Mouse (Mus musculus): ENCODE measurements around the gene Ehmt1. TPM values are rescaled to one million over a fixed set of nuclear protein-coding genes. Genes with fewer than 3 reads are reported as not detected.

Gene Ehmt1
- total RNA-seq, 4 experiments from 2014 or later = 54.9 to 75.0 (median 66.8) TPM

DNA sequence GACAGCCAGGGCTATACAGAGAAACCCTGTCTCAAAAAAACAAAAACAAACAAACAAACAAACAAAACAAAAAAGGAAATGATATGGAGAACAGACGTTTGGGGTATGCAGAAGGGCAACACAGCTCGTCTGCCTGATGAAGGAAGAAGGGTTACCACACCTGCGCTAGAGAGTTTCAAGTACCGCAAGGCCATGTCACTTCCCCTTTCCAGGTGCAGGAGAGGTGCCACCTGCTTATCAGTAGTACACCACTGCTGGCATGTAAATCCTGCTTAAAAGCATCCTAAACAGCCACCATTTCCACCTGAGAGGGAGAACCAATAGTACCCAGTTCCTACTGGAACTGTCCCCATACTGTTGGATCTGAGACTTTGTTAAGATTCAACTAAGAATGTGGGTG is 113.8 kb downstream of the Ehmt1 start:
- no peak for DNase-seq (ENCODE audit: low spot score in 2 of 2)

DNA sequence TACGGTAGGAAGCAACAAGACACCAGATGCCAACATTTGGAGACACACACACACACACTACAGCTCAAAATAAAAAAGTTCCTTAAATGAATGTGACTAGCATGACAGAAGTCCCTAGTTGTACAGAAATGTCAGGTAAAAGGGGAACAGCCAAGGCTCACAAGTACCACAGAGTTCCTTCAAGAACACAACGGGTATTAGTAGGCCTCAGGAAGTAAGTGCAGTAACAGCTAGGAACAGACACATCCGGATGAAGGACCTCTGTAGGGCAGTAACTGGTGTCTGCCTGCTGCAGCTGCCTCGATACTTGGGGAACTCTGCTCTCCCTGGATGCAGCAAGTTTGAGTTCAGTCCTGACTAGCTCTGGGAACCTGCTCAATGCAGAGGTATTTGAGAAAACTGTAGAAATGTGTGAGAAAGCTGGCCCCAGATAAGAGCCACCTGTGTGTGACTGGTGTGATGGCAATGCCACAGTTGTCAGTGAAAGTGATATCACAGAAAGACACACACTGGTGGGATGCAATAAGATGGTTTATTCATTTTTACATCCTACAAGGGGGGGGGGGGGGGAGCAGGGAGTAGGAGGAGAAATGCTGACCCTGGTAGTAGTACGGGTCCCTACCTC is 122.5 kb downstream of the Ehmt1 start:
- no peak for DNase-seq (ENCODE audit: low spot score in 2 of 2)

DNA sequence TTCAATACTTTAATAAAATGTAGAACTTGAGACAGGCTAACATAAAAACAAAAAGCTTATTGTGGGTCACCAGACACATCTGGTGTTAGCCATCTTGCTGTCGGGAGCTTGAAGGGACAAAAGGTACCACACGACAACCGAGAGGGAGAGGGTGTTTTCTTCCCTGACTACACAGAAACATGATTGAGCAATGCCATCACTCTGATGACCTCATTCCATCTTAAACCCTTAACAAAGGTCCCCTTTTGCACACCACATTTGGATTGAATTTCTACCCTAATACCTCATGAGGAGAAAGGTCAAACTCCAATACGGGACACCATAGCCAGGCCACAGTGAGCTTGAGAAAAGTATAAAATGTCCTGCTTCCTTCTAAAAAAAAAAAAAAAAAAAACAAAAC is 132.2 kb downstream of the Ehmt1 start:
- DNase-seq (ENCODE audit: low spot score in 2 of 2) = no peak

DNA sequence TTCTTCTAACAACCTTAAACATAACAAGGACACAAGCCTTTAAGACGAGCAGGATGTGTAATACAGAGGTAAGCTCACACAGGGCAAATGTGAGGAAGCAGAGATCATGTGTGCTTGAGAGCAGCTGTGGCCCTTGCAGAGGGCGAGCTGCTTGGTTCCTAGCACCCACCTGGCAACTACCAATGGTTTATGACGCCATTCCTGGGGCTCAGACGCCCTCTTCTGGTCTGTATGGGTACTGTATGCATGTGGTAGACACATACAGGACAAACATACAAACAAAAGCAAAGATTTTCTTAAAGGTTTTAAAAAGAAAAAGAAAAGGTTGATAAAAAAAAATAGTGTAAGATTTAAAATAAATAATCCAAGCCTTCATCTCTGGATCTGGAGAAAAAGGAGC is 138.2 kb downstream of the Ehmt1 start:
- DNase-seq (ENCODE audit: low spot score in 2 of 2) = no peak

DNA sequence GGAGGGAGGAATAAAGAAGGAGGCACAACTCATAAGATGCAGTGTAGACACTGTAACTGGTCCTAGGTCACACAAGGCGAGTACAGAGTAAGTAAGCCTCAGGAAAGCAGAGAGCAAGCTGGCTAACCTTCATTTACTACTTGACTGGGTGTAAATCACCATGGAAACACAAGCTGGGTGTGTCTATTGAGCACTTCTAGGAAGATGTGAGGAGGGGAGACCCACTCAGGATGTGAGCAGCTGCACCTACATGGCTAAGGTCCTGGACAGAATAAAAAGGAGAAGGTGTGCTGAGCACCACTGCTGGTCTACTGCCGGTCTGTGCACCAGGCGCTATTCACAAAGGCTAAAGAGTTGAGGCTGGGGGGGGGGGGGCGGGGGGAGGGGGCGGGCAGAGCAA is 142.6 kb downstream of the Ehmt1 start:
- DNase-seq (ENCODE audit: low spot score in 2 of 2) = no peak

DNA sequence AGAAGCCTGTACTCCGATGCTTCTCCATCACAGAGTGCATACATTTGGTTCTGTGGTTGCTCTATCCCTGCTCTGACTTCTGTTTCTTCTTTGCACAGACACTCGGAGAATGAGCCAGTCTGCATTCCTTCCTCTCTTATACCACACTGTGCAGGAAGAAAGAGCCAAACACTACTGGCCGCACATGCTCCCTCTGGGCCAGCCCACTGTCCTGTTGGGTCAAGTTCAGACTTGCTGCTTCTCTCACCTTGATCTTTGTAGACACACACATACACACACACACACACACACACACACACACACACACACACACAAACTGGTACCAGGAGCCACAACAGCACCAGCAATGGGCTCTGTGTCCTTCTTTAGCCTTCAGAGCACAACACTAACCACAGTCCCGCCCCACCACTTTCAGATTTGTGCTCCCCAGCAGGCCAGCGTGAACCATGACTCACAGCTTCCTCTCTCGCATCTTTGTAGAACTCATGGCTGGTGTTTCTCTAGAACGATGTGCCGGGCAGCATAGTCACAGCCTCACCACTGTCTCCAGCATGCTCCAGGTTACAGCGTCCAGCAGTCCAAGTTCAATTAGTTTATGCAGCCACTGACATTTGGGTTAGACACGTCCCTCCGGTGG is 143.3 kb downstream of the Ehmt1 start:
- no peak for DNase-seq (ENCODE audit: low spot score in 2 of 2)

DNA sequence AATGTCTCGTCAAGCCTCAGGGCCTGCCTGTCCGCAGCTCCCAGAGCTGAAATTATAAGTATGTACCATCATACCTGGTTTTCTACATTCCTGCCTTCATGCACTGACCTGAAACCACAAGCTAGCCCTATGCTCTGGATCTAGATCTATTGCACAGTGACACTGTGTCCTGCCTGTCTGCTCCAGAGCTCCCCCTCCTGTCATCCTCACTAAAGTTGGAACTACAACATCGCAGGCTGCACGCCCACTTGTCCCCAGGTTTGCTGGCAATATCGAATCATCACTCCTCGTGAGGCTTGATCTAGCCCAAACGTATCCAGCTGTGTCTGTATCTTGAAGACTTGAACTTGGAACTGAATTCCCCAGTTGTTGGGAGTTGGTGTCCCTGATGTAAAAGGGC is 144.6 kb downstream of the Ehmt1 start:
- peak in 1 of 2 experiments; percentile 34 for DNase-seq (ENCODE audit: low spot score in 2 of 2)

DNA sequence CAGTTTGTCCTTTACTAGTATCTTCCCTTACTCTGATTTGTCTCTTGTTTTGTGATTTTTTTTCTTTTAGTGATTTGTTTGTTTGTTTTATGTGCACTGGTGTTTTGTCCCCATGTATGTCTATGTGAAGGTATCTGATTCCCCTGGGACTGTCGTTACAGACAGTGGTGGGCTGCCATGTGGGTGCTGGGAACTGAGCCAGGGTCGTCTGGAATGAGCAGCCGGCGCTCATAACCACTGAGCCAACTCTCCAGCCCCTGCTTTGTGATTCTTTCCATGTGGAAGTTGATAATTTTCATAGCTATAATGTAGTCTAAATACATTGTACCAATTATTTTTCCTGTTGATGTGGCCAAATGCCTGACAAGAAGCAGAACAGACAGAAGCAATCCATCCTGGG is 148.6 kb downstream of the Ehmt1 start:
- DNase-seq (ENCODE audit: low spot score in 2 of 2) = no peak

DNA sequence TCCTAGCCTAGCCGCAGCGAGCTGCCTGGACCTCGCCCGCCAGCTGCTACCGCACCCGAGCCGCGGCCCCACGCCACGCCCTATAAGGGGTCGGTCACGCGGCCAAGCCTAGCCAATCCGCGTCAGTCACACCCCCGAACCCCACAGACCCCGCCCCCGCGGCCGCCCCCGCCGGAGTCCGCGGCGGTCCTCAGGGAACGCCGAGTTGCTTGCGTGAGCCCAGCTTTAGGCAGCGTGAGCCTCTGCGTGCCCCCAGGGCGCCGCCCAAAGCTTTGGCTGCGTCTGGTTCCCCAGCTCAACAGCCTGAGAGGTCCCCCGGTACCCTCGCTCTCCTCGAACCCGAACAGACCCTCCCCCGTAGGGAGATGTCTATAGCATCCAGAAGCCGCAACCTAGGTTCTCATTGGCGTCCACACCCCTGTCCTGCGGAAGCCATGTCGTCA is 156.3 kb downstream of the Ehmt1 start, which contains the start of gene Cacna1b:
Gene Cacna1b, minus strand, starts transcription at position 38 of the 443 bp plus-strand sequence.
- peak; percentile 86 to 88 for DNase-seq (ENCODE audit: low spot score in 2 of 2)

DNA sequence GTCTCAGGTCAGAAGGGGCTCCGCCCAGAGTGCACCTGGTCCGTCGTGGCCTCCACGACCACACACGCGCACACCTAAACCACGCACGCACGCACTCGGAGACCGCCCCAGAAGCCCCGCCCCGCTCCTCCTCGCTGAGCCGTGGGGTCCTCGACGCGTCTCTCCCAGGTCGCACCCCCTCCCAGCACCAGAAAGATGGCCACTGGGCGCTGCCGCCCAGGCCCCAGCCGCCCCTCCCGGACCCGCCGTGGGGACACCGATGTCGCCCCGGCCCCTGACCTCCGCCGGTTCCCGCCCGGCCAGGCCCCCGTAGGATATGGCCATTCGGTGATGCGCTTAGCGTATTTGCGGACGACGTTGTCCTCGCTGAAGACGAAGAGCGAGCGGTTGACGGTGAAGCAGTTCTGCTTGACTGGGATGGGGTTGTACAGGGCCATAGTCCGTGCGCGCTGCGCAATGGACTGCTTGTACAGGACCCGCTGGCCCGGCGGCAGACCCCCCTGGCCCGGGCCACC is 156.9 kb downstream of the Ehmt1 start:
- peak; percentile 47 to 52 for DNase-seq (ENCODE audit: low spot score in 2 of 2)

DNA sequence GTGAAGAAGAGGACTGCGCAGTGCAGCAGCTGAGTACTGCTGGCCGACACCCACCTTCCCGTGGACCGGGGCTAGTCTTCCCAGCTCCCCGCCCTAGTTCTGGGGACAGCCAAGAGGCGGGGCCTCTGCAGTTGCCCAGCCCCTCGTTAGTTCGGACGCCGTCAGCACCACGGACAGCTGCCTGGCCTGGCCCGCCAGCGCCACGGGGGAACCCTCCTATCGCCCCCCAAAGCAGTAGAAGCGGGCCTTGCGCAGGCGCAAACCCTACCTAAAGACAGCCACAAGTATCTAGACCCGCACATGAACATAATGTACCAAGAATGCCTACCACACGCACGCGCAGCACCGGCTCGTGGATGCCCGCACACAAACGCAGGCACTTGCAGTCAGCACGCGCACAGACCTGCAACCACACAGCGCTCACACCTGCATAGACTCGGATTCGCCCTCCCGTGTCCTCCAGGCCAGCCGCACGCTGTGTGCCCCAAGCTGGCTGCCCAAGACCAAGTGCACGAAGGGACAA is 157.4 kb downstream of the Ehmt1 start:
- peak; percentile 50 to 59 for DNase-seq (ENCODE audit: low spot score in 2 of 2)

DNA sequence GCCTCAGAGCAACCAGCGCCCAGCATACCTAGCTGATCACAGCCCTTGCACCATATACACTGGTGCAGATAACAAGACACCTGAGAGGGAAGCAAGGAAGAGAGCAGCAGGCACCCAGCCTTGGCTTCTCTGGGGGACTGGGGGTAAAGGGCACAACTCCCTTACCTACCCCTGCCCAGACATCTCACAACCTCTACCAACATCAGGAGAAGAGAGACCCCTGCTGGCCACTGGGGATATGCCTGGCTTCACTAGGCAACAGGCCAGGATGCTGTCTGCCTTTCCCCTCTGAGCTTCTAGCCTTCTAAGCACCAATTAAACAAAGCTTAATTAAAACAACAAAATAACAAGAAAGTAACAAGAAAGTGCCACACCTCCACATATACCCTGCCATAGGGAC is 164.1 kb downstream of the Ehmt1 start:
- peak; percentile 34 to 65 for DNase-seq (ENCODE audit: low spot score in 2 of 2)

DNA sequence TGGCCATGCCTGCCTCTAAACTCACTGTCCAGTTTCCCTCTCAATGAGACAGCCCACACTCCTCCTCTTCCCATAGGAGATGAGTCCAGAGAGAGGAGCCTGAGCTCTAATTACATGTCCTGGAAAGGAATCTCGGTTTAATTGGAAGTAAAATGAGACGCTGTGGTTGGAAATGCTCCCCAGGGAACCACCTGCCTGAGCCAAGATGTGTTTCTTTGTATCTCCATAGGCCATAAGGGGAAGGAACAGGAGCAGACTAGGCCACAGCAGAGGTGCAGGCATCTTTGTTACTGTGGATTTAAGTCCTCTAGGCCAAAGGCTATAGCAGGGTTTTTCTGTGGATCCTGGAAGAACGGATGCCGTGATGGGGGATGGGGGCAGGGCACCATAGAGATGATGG is 166.8 kb downstream of the Ehmt1 start:
- no peak for DNase-seq (ENCODE audit: low spot score in 2 of 2)

DNA sequence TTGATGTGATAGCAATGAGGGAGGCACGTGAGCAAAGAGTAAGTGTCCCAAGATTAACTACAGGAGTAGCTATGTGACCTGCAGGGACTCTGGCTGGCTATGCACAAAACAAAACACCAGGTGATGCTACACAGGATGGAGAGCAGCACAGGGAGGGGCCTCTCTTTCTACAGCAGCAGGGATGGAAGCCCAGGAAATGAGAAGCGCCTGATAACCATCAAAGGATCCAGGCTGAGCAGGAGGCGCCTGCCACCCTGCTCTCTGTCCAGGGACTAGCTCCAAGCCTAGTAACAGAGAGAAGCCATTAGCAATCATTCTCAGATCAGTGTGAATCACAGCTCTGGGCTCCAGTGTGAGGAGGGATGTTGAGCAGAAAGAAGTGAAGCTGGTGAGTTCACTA is 169.4 kb downstream of the Ehmt1 start:
- DNase-seq (ENCODE audit: low spot score in 2 of 2) = no peak

DNA sequence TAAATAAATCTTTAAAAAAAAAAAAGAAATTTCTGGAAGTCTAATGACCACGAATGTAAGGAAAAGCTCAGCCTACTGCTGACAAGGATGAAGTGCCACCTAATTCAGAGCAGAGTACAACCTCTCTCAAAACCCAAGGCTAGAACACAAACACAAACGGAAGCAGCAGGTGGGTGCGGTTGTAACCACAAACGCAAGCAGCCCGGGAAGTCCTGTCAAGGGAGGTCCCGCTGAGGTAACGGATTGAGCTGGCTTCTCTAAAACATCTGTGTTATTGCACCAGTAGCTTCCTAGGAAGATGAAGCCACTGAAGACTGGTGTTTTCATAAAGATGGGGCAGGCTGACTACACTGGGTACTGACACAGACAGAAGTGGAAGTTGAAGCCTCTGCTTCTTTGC is 171.5 kb downstream of the Ehmt1 start:
- no peak for DNase-seq (ENCODE audit: low spot score in 2 of 2)

Small RNA genes within 50 kb of the gene (microRNA-seq; reads per million reads assigned to microRNA genes)
- 0 reads per million in 2 experiments for gene Gm22875

Other genes with a start within 250 kb of the Ehmt1 start
- gene Cacna1b, start 156.5 kb downstream of the Ehmt1 start, total RNA-seq (2022) = 10 to 100 TPM; 67.6 to 77.5 (median 76.0) TPM
- gene Arrdc1, start 15.6 kb upstream of the Ehmt1 start, total RNA-seq (2022) = 10 to 100 TPM; 10.8 to 17.4 (median 17.1) TPM
- 10 to 100 TPM; 31.0 to 38.0 (median 35.3) TPM for gene Zmynd19, start 30.2 kb upstream of the Ehmt1 start, total RNA-seq (2022)
- 10 to 100 TPM; 32.3 to 37.1 (median 35.2) TPM for gene Dph7, start 42.8 kb upstream of the Ehmt1 start, total RNA-seq (2022)
- 10 to 100 TPM; 80.5 to 87.5 (median 85.1) TPM for gene Mrpl41, start 55.5 kb upstream of the Ehmt1 start, total RNA-seq (2022)
- gene Pnpla7, start 56.4 kb upstream of the Ehmt1 start, total RNA-seq (2022) = 10 to 100 TPM; 20.9 to 40.0 (median 37.1) TPM
- gene Nsmf, start 134.7 kb upstream of the Ehmt1 start, total RNA-seq (2022) = 100 to 1,000 TPM; 768 to 931 (median 837) TPM
- gene Entpd8, start 160.7 kb upstream of the Ehmt1 start, total RNA-seq (2022) = not detected
- not detected for gene Noxa1, start 175.5 kb upstream of the Ehmt1 start, total RNA-seq (2022)